Mouse (Mus musculus) liver, embryonic 12.5 days (tissue): ENCODE data around the gene Adgrg6. TPM values are rescaled to one million over a fixed set of nuclear protein-coding genes. Genes with fewer than 3 reads are reported as not detected.

Source experiments
- ATAC-seq: fragments of 200-750 bp; cut with Nextera tagmentation; 2 replicates; pipeline ENCODE4 v1.8.0; 2017; ENCODE audit warnings: moderate number of reproducible peaks, mild to moderate bottlenecking, moderate library complexity
- H3K27ac ChIP-seq: fragments of 300-500 bp; sonication (generic); 2 replicates; pipeline ENCODE4 v1.5.1; 2016; ENCODE audit warnings: mild to moderate bottlenecking
- H3K27me3 ChIP-seq: fragments of 300-500 bp; sonication (generic); replicated peaks from 2 replicates; pipeline ENCODE4 v1.6.1; 2016; ENCODE audit warnings: mild to moderate bottlenecking, moderate library complexity
- H3K36me3 ChIP-seq: fragments of 300-500 bp; sonication (generic); 2 replicates; pipeline ENCODE4 v1.6.1; 2016; ENCODE audit warnings: mild to moderate bottlenecking, moderate library complexity
- H3K4me1 ChIP-seq: fragments of 300-500 bp; sonication (generic); 2 replicates; pipeline ENCODE4 v1.6.1; 2016
- H3K4me2 ChIP-seq: fragments of 300-500 bp; sonication (generic); 2 replicates; pipeline ENCODE4 v1.6.1; 2016; ENCODE audit warnings: mild to moderate bottlenecking, moderate library complexity
- H3K4me3 ChIP-seq: fragments of 300-500 bp; sonication (generic); 2 replicates; pipeline ENCODE4 v1.5.1; 2016; ENCODE audit warnings: mild to moderate bottlenecking, moderate library complexity
- H3K9ac ChIP-seq: fragments of 300-500 bp; sonication (generic); 2 replicates; pipeline ENCODE4 v1.6.1; 2016; ENCODE audit warnings: mild to moderate bottlenecking, moderate library complexity
- H3K9me3 ChIP-seq: fragments of 300-500 bp; sonication (generic); replicated peaks from 2 replicates; pipeline ENCODE4 v1.6.1; 2016; ENCODE audit warnings: mild to moderate bottlenecking, moderate library complexity
- WGBS: fragments of 180-500 bp; shearing (Covaris S2); methylation state at CpG from one replicate; pipeline ENCODE4 v1.1.7; 2016; ENCODE audit not compliant: insufficient replicate concordance; 5-methylcytosine and 5-hydroxymethylcytosine counted together
- polyA plus RNA-seq: library from polyadenylated mRNA; unstranded; fragments of >200 nt; fragmentation: Nextera tagmentation; extraction: Ambion mirVana; gene quantifications from 2 replicates; pipeline ENCODE4 v1.2.1, GENCODE M21; 2016

The Adgrg6 gene
- polyA plus RNA-seq, 1 experiment from 2014 or later, result 1.1 TPM

GRCm38 (mm10) chr10:14530670-14531069 lies 14.8 kb downstream of the Adgrg6 start:
- no peaks in the 10 kb centered on the region for H3K9me3 ChIP-seq
- H3K4me1 ChIP-seq, result no peaks in the 10 kb centered on the region
- ATAC-seq, result no peak
- no peak overlapping the region for H3K4me2 ChIP-seq
- no peak overlapping the region for H3K27ac ChIP-seq
- no peaks in the 10 kb centered on the region for H3K27me3 ChIP-seq
- no peak overlapping the region for H3K9ac ChIP-seq
- no peaks in the 10 kb centered on the region for H3K36me3 ChIP-seq
- 85% methylated on average over 1 of the region's 1 CpGs for WGBS
- H3K4me3 ChIP-seq, result no peak overlapping the region

- WGBS, result 57% methylated on average over 2 of the region's 2 CpGs
- no peak overlapping the region for H3K27ac ChIP-seq
Observed at GRCm38 (mm10) chr10:14527765-14528164, 17.7 kb downstream of the Adgrg6 start.

GRCm38 (mm10) chr10:14522729-14523128 lies 22.7 kb downstream of the Adgrg6 start:
- WGBS, result 72% methylated on average over 5 of the region's 5 CpGs

More at GRCm38 (mm10) chr10:14527765-14528164, 17.7 kb downstream of the Adgrg6 start:
- Histone ChIP-seq H3K4me3 (no peak overlapping the region), H3K9me3 (no peaks in the 10 kb centered on the region), H3K4me1 (no peaks in the 10 kb centered on the region), H3K4me2 (no peak overlapping the region), H3K27me3 (no peaks in the 10 kb centered on the region), H3K36me3 (no peaks in the 10 kb centered on the region), H3K9ac (no peak overlapping the region)
- no peak for ATAC-seq

GRCm38 (mm10) chr10:14520912-14521675 lies 24.4 kb downstream of the Adgrg6 start:
- H3K9me3 ChIP-seq, result no peaks in the 10 kb centered on the region
- no peaks in the 10 kb centered on the region for H3K4me1 ChIP-seq
- H3K27me3 ChIP-seq, result no peaks in the 10 kb centered on the region
- H3K4me2 ChIP-seq, result no peak overlapping the region
- no peak for ATAC-seq
- H3K4me3 ChIP-seq, result no peak overlapping the region
- H3K27ac ChIP-seq, result no peak overlapping the region
- H3K36me3 ChIP-seq, result no peaks in the 10 kb centered on the region
- no peak overlapping the region for H3K9ac ChIP-seq
- 59% methylated on average over 8 of the region's 8 CpGs for WGBS

More at GRCm38 (mm10) chr10:14522729-14523128, 22.7 kb downstream of the Adgrg6 start:
- ATAC-seq, result no peak
- no peak overlapping the region for H3K4me2 ChIP-seq
- H3K27me3 ChIP-seq, result no peaks in the 10 kb centered on the region
- no peak overlapping the region for H3K4me3 ChIP-seq
- no peaks in the 10 kb centered on the region for H3K4me1 ChIP-seq
- no peak overlapping the region for H3K9ac ChIP-seq
- no peaks in the 10 kb centered on the region for H3K36me3 ChIP-seq
- no peak overlapping the region for H3K27ac ChIP-seq
- no peaks in the 10 kb centered on the region for H3K9me3 ChIP-seq

- H3K36me3 ChIP-seq, result no peaks in the 10 kb centered on the region
- no peak overlapping the region for H3K9ac ChIP-seq
- H3K4me3 ChIP-seq, result no peak overlapping the region
- H3K4me1 ChIP-seq, result no peaks in the 10 kb centered on the region
- no peaks in the 10 kb centered on the region for H3K27me3 ChIP-seq
- no peak for ATAC-seq
- H3K27ac ChIP-seq, result no peak overlapping the region
- H3K9me3 ChIP-seq, result no peaks in the 10 kb centered on the region
- 72% methylated on average over 5 of the region's 5 CpGs for WGBS
- H3K4me2 ChIP-seq, result no peak overlapping the region
Observed at GRCm38 (mm10) chr10:14517909-14518308, 27.6 kb downstream of the Adgrg6 start.

- WGBS, result 69% methylated on average over 2 of the region's 2 CpGs
- H3K27me3 ChIP-seq, result no peaks in the 10 kb centered on the region
- H3K4me1 ChIP-seq, result no peaks in the 10 kb centered on the region
- ATAC-seq, result no peak
- H3K27ac ChIP-seq, result no peak overlapping the region
- no peak overlapping the region for H3K4me3 ChIP-seq
- no peaks in the 10 kb centered on the region for H3K36me3 ChIP-seq
- H3K9ac ChIP-seq, result no peak overlapping the region
- no peak overlapping the region for H3K4me2 ChIP-seq
- H3K9me3 ChIP-seq, result no peaks in the 10 kb centered on the region
Observed at GRCm38 (mm10) chr10:14511904-14512663, 33.4 kb downstream of the Adgrg6 start.

- Histone ChIP-seq H3K27me3 (no peaks in the 10 kb centered on the region), H3K4me1 (no peaks in the 10 kb centered on the region), H3K4me3 (no peak overlapping the region), H3K9ac (no peak overlapping the region), H3K27ac (no peak overlapping the region), H3K9me3 (no peaks in the 10 kb centered on the region), H3K36me3 (no peaks in the 10 kb centered on the region), H3K4me2 (no peak overlapping the region)
- WGBS, result 48% methylated on average over 3 of the region's 3 CpGs
- no peak for ATAC-seq
Observed at GRCm38 (mm10) chr10:14511157-14511556, 34.3 kb downstream of the Adgrg6 start.

GRCm38 (mm10) chr10:14495658-14496057 lies 49.8 kb downstream of the Adgrg6 start:
- no peaks in the 10 kb centered on the region for H3K9me3 ChIP-seq
- no peaks in the 10 kb centered on the region for H3K27me3 ChIP-seq
- no peaks in the 10 kb centered on the region for H3K36me3 ChIP-seq
- no peak overlapping the region for H3K27ac ChIP-seq
- H3K4me2 ChIP-seq, result no peak overlapping the region
- no peaks in the 10 kb centered on the region for H3K4me1 ChIP-seq
- H3K4me3 ChIP-seq, result no peak overlapping the region
- ATAC-seq, result no peak
- H3K9ac ChIP-seq, result no peak overlapping the region

GRCm38 (mm10) chr10:14495204-14495603 lies 50.3 kb downstream of the Adgrg6 start:
- H3K4me2 ChIP-seq, result no peak overlapping the region
- H3K4me1 ChIP-seq, result no peaks in the 10 kb centered on the region
- no peak overlapping the region for H3K4me3 ChIP-seq
- H3K9ac ChIP-seq, result no peak overlapping the region
- ATAC-seq, result no peak
- no peak overlapping the region for H3K27ac ChIP-seq
- H3K9me3 ChIP-seq, result no peaks in the 10 kb centered on the region
- no peaks in the 10 kb centered on the region for H3K27me3 ChIP-seq
- no peaks in the 10 kb centered on the region for H3K36me3 ChIP-seq

GRCm38 (mm10) chr10:14491838-14492237 lies 53.6 kb downstream of the Adgrg6 start:
- Histone ChIP-seq H3K4me1 (no peaks in the 10 kb centered on the region), H3K27ac (no peak overlapping the region), H3K4me2 (no peak overlapping the region), H3K4me3 (no peak overlapping the region), H3K27me3 (no peaks in the 10 kb centered on the region), H3K36me3 (no peaks in the 10 kb centered on the region), H3K9ac (no peak overlapping the region), H3K9me3 (no peaks in the 10 kb centered on the region)
- no peak for ATAC-seq
- WGBS, result 65% methylated on average over 4 of the region's 4 CpGs

- Histone ChIP-seq H3K9ac (no peak overlapping the region), H3K9me3 (no peaks in the 10 kb centered on the region), H3K4me1 (no peaks in the 10 kb centered on the region), H3K4me2 (no peak overlapping the region), H3K4me3 (no peak overlapping the region), H3K36me3 (no peaks in the 10 kb centered on the region), H3K27ac (no peak overlapping the region), H3K27me3 (no peaks in the 10 kb centered on the region)
- ATAC-seq, result no peak
- WGBS, result 46% methylated on average over 5 of the region's 5 CpGs
Observed at GRCm38 (mm10) chr10:14483257-14483656, 62.2 kb downstream of the Adgrg6 start.

GRCm38 (mm10) chr10:14482483-14482882 lies 63.0 kb downstream of the Adgrg6 start:
- H3K36me3 ChIP-seq, result no peaks in the 10 kb centered on the region
- 44% methylated on average over 5 of the region's 5 CpGs for WGBS
- no peaks in the 10 kb centered on the region for H3K27me3 ChIP-seq
- H3K9me3 ChIP-seq, result no peaks in the 10 kb centered on the region
- H3K4me2 ChIP-seq, result no peak overlapping the region
- H3K27ac ChIP-seq, result no peak overlapping the region
- no peak overlapping the region for H3K4me3 ChIP-seq
- ATAC-seq, result no peak
- H3K4me1 ChIP-seq, result no peaks in the 10 kb centered on the region
- H3K9ac ChIP-seq, result no peak overlapping the region
